Mouse (Mus musculus) forebrain, embryonic 14.5 days (tissue): ENCODE results near the gene Epc2. TPM values are rescaled to one million over a fixed set of nuclear protein-coding genes. Genes with fewer than 3 reads are reported as not detected.
"Not testable (repeated sequence)": the region's sequence is repeated elsewhere in the genome, so short reads cannot be mapped to it uniquely, and the experiment has no call there.

Experiments
- ATAC-seq: fragments of 200-750 bp; cut with Nextera tagmentation; 2 replicates; pipeline ENCODE4 v1.8.0; 2017; ENCODE audit warnings: mild to moderate bottlenecking, moderate library complexity
- DNase-seq: peaks from one replicate; pipeline ENCODE4 v3.0.0-alpha.2; 2015; ENCODE audit warnings: low spot score
- H3K27ac ChIP-seq: fragments of 300-500 bp; sonication (generic); 2 replicates; pipeline ENCODE4 v1.5.1; 2014; ENCODE audit warnings: low read depth, mild to moderate bottlenecking, control low read depth, low read length, moderate library complexity
- H3K27me3 ChIP-seq: fragments of 300-500 bp; sonication (generic); replicated peaks from 2 replicates; pipeline ENCODE4 v1.6.1; 2014; ENCODE audit warnings: low read length, control low read depth, mixed read lengths; ENCODE audit not compliant: control insufficient read depth, insufficient read depth
- H3K36me3 ChIP-seq: fragments of 300-500 bp; sonication (generic); 2 replicates; pipeline ENCODE4 v1.6.1; 2014; ENCODE audit warnings: low read length, control low read depth; ENCODE audit not compliant: control insufficient read depth, insufficient read depth
- H3K4me1 ChIP-seq: fragments of 300-500 bp; sonication (generic); 2 replicates; pipeline ENCODE4 v1.6.1; 2014; ENCODE audit warnings: antibody characterized with exemption, low read length, control low read depth; ENCODE audit not compliant: control insufficient read depth, insufficient read depth
- H3K4me2 ChIP-seq: fragments of 300-500 bp; sonication (generic); 2 replicates; pipeline ENCODE4 v1.6.1; 2014; ENCODE audit warnings: mild to moderate bottlenecking, control low read depth, low read length
- H3K4me3 ChIP-seq: fragments of 300-500 bp; sonication (generic); 2 replicates; pipeline ENCODE4 v1.5.1; 2014; ENCODE audit warnings: low read depth, low read length, control low read depth
- H3K9ac ChIP-seq: fragments of 300-500 bp; sonication (generic); 2 replicates; pipeline ENCODE4 v1.6.1; 2014; ENCODE audit warnings: mild to moderate bottlenecking, low read length, control low read depth, moderate library complexity
- H3K9me3 ChIP-seq: fragments of 300-500 bp; sonication (generic); replicated peaks from 2 replicates; pipeline ENCODE4 v1.6.1; 2016; ENCODE audit warnings: low read length, control low read depth, mixed read lengths; ENCODE audit not compliant: control insufficient read depth
- WGBS: fragments of 180-500 bp; shearing (Covaris S2); extraction: QIAGEN DNeasy Blood & Tissue Kit; methylation state at CpG from one replicate; pipeline ENCODE4 v1.1.7; 2014; 5-methylcytosine and 5-hydroxymethylcytosine counted together
- polyA plus RNA-seq: library from polyadenylated mRNA; unstranded; fragments of >200 nt; fragmentation: Nextera tagmentation; extraction: Ambion mirVana; gene quantifications from 2 replicates; pipeline ENCODE4 v1.2.1, GENCODE M21; 2014

Epc2 gene
- polyA plus RNA-seq, 1 experiment from 2014 or later = 20.7 TPM

GRCm38 (mm10) chr2:49503596-49503995 lies 52.3 kb downstream of the Epc2 start:
- 73% methylated on average over 3 of the region's 3 CpGs for WGBS
- H3K4me3 ChIP-seq = no peak overlapping the region
- H3K27me3 ChIP-seq = no peaks in the 10 kb centered on the region
- H3K4me2 ChIP-seq = no peak overlapping the region
- no peak overlapping the region for H3K9ac ChIP-seq
- H3K9me3 ChIP-seq = no peaks in the 10 kb centered on the region
- H3K4me1 ChIP-seq = no peaks in the 10 kb centered on the region
- no peaks in the 10 kb centered on the region for H3K36me3 ChIP-seq
- H3K27ac ChIP-seq = no peak overlapping the region
- ATAC-seq (no peak), DNase-seq (peak; percentile 14)

DNA sequence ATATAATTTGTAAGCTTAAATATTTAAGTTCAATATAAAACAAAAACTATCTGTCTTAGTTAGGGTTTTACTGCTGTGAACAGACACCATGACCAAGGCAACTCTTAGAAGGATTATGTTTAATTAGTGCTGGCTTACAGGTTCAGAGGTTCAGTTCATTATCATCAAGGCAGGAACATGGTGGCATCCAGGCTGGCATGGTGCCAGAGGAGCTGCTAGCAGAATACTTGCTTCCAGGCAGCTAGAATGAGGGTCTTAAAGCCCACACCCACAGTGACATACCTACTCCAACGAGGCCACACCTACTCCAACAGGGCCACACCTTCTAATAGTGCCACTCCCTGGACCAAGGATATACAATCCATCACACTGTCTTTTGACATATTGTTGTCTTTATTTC lies 53.9 kb downstream of the Epc2 start:
- DNase-seq = peak; percentile 18
- WGBS = 77% methylated on average over 1 of the region's 1 CpGs
- not testable (repeated sequence) for H3K4me3 ChIP-seq, H3K27me3 ChIP-seq, ATAC-seq, H3K9me3 ChIP-seq, H3K9ac ChIP-seq, H3K4me2 ChIP-seq, H3K36me3 ChIP-seq, H3K4me1 ChIP-seq, H3K27ac ChIP-seq

DNA sequence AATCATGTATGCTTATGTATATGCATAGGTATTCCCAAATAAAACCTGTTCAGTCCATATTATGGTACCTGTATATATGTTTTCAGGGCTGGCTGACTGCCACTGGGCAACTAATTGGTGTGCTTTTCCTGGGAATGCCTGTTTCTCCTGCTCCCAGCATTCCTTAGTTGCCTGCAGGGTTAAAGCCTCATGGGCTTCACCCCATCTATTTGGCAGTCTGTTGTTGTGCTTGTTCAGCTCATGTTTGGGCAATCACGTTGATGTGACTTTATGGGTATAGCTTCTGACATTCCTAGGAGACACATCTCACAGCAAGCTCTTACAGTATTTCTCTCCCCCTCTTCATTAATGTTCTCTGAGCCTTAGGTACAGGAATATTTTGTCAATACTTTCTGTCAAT lies 59.5 kb downstream of the Epc2 start:
- H3K27me3 ChIP-seq = no peaks in the 10 kb centered on the region
- peak; percentile 40; the same call in 1 of the 2 replicates for ATAC-seq
- H3K9me3 ChIP-seq = no peaks in the 10 kb centered on the region
- no peak overlapping the region for H3K27ac ChIP-seq
- H3K4me2 ChIP-seq = no peak overlapping the region
- no peak overlapping the region for H3K4me3 ChIP-seq
- no peaks in the 10 kb centered on the region for H3K36me3 ChIP-seq
- WGBS = 21% methylated on average over 1 of the region's 1 CpGs
- H3K9ac ChIP-seq = no peak overlapping the region
- 0 out of 2 replicates have a peak, but pooled peaks cover 4% of the 10 kb centered on the region for H3K4me1 ChIP-seq
- no peak for DNase-seq

DNA sequence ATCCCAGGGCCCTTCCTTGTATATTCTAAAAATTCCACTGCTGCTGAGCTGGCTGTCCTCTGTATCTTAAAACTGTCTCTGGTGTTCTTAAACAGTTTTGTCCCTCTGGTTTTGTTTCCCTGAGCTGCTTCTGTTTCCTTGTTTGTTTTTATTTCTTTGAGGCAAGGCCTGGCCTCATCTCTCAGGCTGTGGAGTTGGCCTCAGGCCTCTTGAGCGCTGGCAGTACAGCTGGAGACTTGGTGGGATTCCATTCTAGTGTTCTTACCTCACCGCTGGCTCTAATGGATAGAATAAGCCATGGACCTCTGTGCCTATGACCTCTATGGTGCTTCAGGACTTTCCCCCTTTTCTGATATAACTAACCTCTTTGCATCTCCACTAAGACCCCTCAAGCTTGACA lies 64.7 kb downstream of the Epc2 start:
- Histone ChIP-seq H3K4me3 (no peak overlapping the region), H3K9ac (no peak overlapping the region), H3K4me1 (0 out of 2 replicates have a peak, but pooled peaks cover under 1% of the 10 kb centered on the region), H3K27ac (no peak overlapping the region; the same call in 1 of the 2 replicates), H3K4me2 (no peak overlapping the region), H3K27me3 (no peaks in the 10 kb centered on the region), H3K9me3 (no peaks in the 10 kb centered on the region), H3K36me3 (no peaks in the 10 kb centered on the region)
- no peak for DNase-seq
- ATAC-seq = no peak
- 92% methylated on average over 2 of the region's 2 CpGs for WGBS

DNA sequence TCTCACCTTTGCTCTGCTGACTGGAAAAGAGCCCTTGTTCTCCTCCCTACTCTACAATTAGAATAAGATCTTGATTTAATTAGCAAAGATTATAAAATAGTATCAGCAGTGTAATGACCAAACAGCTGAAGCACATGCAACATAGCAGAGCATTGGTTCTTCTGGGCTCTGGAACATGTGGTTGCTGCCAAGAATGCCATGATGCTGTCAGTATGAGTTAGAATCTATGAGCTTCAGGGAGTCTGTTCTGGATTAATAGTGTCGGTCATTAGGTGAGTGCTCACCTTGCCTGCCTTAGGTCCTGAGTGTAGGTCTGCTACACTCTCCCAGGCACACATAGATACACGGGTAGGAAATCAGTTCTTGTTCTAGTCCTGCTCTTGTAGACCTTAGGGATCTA lies 69.1 kb downstream of the Epc2 start:
- DNase-seq = no peak
- H3K36me3 ChIP-seq = no peaks in the 10 kb centered on the region
- WGBS = 93% methylated on average over 2 of the region's 2 CpGs
- 0 out of 2 replicates have a peak, but pooled peaks cover 3% of the 10 kb centered on the region for H3K4me1 ChIP-seq
- ATAC-seq = no peak
- H3K9ac ChIP-seq = no peak overlapping the region
- H3K9me3 ChIP-seq = no peaks in the 10 kb centered on the region
- H3K27me3 ChIP-seq = no peaks in the 10 kb centered on the region
- H3K27ac ChIP-seq = no peak overlapping the region
- H3K4me2 ChIP-seq = no peak overlapping the region
- H3K4me3 ChIP-seq = no peak overlapping the region

DNA sequence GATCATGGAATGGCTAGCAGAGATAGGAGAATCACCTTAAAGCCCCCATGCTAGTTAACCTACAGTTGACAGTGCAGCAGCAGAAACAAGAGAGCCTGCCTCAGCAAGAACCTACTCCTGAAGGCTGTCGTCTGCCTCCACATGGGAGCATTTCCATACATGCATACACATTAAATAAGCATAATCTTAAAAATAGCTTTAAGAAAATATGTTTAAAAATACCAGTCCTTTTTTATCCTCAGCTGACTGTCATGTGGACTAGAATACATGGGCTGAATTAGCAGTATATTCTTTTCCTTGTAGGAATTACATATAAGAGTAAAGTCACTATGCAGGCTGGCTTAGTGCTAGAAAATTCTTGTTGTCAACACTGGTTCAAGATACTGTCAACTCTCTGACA lies 69.7 kb downstream of the Epc2 start:
- no peak overlapping the region for H3K4me2 ChIP-seq
- no peaks in the 10 kb centered on the region for H3K36me3 ChIP-seq
- ATAC-seq (0 out of 2 replicates have a peak, but pooled peaks have one; percentile 10), DNase-seq (no peak)
- no peak overlapping the region for H3K27ac ChIP-seq
- WGBS = 67% methylated on average over 1 of the region's 1 CpGs
- no peaks in the 10 kb centered on the region for H3K9me3 ChIP-seq
- H3K9ac ChIP-seq = no peak overlapping the region
- H3K4me3 ChIP-seq = no peak overlapping the region
- 0 out of 2 replicates have a peak, but pooled peaks cover 3% of the 10 kb centered on the region for H3K4me1 ChIP-seq
- no peaks in the 10 kb centered on the region for H3K27me3 ChIP-seq

DNA sequence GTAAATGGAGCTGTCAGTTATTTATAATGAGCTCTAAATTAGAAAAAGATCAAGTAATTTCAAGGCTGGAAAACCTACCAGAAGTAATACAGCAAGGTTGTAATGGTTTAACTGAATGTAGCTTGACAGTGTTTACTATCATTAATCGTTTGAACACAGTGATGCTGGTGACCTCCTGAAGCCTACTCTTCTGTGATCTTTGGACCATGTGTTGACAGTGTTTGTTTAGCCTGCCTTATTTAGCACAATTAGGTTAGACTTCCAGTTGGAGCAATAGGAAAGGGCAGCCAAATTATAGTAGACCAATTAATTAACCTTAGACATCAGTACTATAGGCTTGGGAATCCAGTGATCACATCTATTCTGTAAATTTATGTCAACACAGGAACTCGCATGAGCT lies 70.3 kb downstream of the Epc2 start:
- Histone ChIP-seq H3K4me2 (no peak overlapping the region), H3K27me3 (no peaks in the 10 kb centered on the region), H3K4me1 (0 out of 2 replicates have a peak, but pooled peaks cover 3% of the 10 kb centered on the region), H3K9ac (no peak overlapping the region), H3K9me3 (no peaks in the 10 kb centered on the region), H3K4me3 (no peak overlapping the region), H3K36me3 (no peaks in the 10 kb centered on the region), H3K27ac (no peak overlapping the region)
- ATAC-seq (no peak), DNase-seq (peak; percentile 14)
- WGBS = 46% methylated on average over 2 of the region's 2 CpGs

DNA sequence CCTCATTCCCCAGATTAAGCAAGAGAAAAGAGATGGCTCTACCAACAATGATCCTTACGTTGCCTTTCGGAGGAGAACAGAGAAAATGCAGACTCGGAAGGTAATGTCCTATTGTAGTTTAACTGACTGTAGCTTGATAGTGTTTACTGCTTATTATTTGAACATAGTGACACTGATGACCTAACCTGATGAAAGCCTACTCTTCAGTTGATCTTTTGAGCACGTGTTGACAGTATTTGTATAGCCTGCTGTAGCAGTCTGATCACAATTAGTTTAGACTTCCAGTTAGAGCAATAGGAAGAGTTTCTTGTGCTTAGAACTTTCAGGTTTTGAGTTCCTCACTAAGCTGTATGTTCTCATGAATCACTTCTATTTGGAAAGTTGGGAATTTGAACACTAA lies 71.3 kb downstream of the Epc2 start:
- 70% methylated on average over 4 of the region's 4 CpGs for WGBS
- no peaks in the 10 kb centered on the region for H3K36me3 ChIP-seq
- ATAC-seq = no peak

DNA sequence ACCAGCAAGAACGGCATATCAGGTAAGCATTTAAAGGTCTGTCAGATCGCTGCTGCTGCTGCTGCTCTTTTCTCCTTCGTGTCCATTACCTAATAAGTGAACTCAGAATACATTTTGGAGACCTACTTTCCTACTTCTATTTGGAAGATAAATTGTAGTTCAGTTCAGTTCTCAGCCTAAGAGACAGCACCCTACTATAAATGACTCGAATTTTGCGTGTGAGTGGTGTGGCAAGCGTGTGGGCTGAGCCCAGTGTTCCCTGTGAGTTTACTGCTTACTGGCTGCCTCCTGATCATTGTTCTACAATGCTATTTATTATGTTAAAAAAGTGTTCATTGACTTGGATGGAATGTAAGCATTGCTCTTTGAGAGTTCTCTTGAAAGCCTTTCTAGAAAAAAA lies 85.9 kb downstream of the Epc2 start:
- Histone ChIP-seq H3K27me3 (no peaks in the 10 kb centered on the region), H3K36me3 (peaks cover 22% of the 10 kb centered on the region), H3K9ac (no peak overlapping the region), H3K4me1 (no peaks in the 10 kb centered on the region), H3K4me2 (no peak overlapping the region), H3K27ac (no peak overlapping the region), H3K4me3 (no peak overlapping the region), H3K9me3 (no peaks in the 10 kb centered on the region)
- ATAC-seq = no peak
- DNase-seq = no peak
- WGBS = 90% methylated on average over 6 of the region's 6 CpGs

More for the DNA sequence above, 71.3 kb downstream of the Epc2 start:
- Histone ChIP-seq H3K27ac (no peak overlapping the region), H3K4me1 (0 out of 2 replicates have a peak, but pooled peaks cover 3% of the 10 kb centered on the region), H3K9ac (no peak overlapping the region), H3K9me3 (no peaks in the 10 kb centered on the region), H3K27me3 (no peaks in the 10 kb centered on the region), H3K4me2 (no peak overlapping the region), H3K4me3 (no peak overlapping the region)
- DNase-seq = no peak
